Mouse (Mus musculus): ENCODE measurements around the gene Trim16. TPM values are rescaled to one million over a fixed set of nuclear protein-coding genes. Genes with fewer than 3 reads are reported as not detected.
A peak's percentile ranks its signal among the peaks of the same experiment; 100 is the strongest.

The Trim16 gene
- total and polyA plus RNA-seq, 3 experiments, result 4.0 to 7.4 (median 6.5) TPM

DNA sequence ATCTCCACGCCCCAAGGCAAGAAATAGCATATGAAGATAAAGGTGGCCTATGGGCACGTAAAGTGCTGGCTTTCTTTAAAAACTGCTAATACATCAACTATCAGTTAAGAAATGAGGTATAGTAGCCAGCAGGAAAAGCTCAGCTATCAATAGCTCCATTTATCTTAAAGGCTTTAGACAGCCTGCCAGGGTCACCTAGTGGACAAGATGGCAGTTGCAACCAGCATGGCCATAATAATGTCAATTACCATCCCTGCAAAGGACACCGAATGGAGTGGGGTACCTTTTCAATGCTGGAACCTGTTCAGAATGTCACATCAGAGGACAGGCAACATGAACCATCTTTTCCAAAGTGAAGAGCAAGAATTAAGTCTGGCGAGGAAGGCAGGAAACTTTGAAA, 10.8 kb upstream of the Trim16 start:
- Histone ChIP-seq H3K79me2 (replicated peaks; ENCODE audit: control insufficient read depth, insufficient read depth, low read length) (no peaks in the 10 kb centered on the region), H3K27ac (no peak overlapping the region), H3K27me3 (ENCODE audit: control insufficient read depth, insufficient read depth, low read length) (no peaks in the 10 kb centered on the region), H3K9ac (ENCODE audit: low read depth, low read length) (no peak overlapping the region), H3K4me3 (no peak overlapping the region), H3K4me1 (ENCODE audit: control insufficient read depth, insufficient read depth, low read length) (no peaks in the 10 kb centered on the region), H3K36me3 (ENCODE audit: control insufficient read depth, insufficient read depth, low read length) (no peaks in the 10 kb centered on the region)
- WGBS, result 66% methylated on average over 4 of the region's 4 CpGs
- DNase-seq, result no peak
- intact Hi-C loops (cut with DNase I), result loop anchor here (2.0 kb wide), 1 partner anchor 52 kb away; no protein-coding TSS in a partner anchor
- peak; percentile 78 for TF ChIP-seq CTCF (IDR thresholded peaks at IDR 0.05)
- TF ChIP-seq EP300 (IDR thresholded peaks at IDR 0.05; ENCODE audit: insufficient read depth, low read depth, low read length), result no peak
- TF ChIP-seq POLR2A (IDR thresholded peaks at IDR 0.05; ENCODE audit: insufficient read depth, low read depth, low read length), result no peak

DNA sequence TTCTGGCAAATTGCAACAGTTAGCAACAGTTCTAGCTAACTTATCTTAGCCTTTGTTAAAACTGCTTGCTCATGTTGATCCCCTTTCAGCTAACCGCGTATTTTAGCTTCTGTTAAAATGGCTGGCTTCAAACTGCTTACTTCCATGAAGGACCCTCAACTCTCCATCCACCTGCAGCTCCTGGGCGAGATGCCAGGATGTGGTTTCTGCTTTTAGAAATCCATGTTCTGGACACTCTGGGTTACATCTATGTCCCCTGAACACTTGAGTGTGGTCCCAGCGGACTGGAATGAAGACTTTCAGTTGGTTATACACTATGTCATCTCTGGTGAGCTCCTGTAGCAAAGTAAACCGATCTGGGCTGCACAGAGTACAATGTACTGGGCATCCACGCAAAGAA, 7.8 kb upstream of the Trim16 start:
- Histone ChIP-seq H3K4me3 (no peak overlapping the region), H3K27me3 (ENCODE audit: control insufficient read depth, insufficient read depth, low read length) (no peaks in the 10 kb centered on the region), H3K9ac (ENCODE audit: low read depth, low read length) (no peak overlapping the region), H3K36me3 (ENCODE audit: control insufficient read depth, insufficient read depth, low read length) (no peaks in the 10 kb centered on the region), H3K27ac (no peak overlapping the region), H3K4me1 (ENCODE audit: control insufficient read depth, insufficient read depth, low read length) (no peaks in the 10 kb centered on the region), H3K79me2 (replicated peaks; ENCODE audit: control insufficient read depth, insufficient read depth, low read length) (no peaks in the 10 kb centered on the region)
- intact Hi-C loops (cut with DNase I), result no loop called here
- 87% methylated on average over 6 of the region's 6 CpGs for WGBS
- TF ChIP-seq POLR2A (IDR thresholded peaks at IDR 0.05; ENCODE audit: insufficient read depth, low read depth, low read length) (no peak), CTCF (IDR thresholded peaks at IDR 0.05) (no peak), EP300 (IDR thresholded peaks at IDR 0.05; ENCODE audit: insufficient read depth, low read depth, low read length) (no peak)
- no peak for DNase-seq

DNA sequence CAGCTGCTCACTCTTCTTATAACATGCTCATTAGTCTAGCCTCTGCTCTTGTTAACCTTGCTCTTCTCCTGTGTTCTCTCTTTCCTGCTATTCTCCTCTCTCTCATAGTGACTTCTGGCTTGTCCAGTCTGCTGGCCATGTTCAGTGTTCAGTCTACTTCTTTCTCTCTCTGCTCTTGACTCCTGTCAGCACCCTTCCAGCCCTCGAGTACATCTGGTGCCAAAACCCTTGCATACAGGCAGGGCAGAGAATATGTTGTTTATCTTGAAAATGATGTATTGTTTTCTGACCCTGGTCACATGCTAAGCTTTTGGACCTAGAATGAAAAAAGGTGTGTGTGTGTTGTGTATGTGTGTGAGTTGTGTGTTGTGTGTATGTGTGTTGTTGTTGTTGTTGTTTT, 6.5 kb upstream of the Trim16 start:
- intact Hi-C loops (cut with DNase I), result no loop called here
- H3K79me2 ChIP-seq (replicated peaks; ENCODE audit: control insufficient read depth, insufficient read depth, low read length), result no peaks in the 10 kb centered on the region
- WGBS, result 23% methylated on average over 1 of the region's 1 CpGs
- no peaks in the 10 kb centered on the region for H3K4me1 ChIP-seq (ENCODE audit: control insufficient read depth, insufficient read depth, low read length)
- DNase-seq, result no peak
- H3K9ac ChIP-seq (ENCODE audit: low read depth, low read length), result no peak overlapping the region
- no peak for TF ChIP-seq EP300 (IDR thresholded peaks at IDR 0.05; ENCODE audit: insufficient read depth, low read depth, low read length)
- no peak for TF ChIP-seq CTCF (IDR thresholded peaks at IDR 0.05)
- no peak for TF ChIP-seq POLR2A (IDR thresholded peaks at IDR 0.05; ENCODE audit: insufficient read depth, low read depth, low read length)
- H3K36me3 ChIP-seq (ENCODE audit: control insufficient read depth, insufficient read depth, low read length), result no peaks in the 10 kb centered on the region
- H3K27me3 ChIP-seq (ENCODE audit: control insufficient read depth, insufficient read depth, low read length), result no peaks in the 10 kb centered on the region
- no peak overlapping the region for H3K27ac ChIP-seq
- no peak overlapping the region for H3K4me3 ChIP-seq

DNA sequence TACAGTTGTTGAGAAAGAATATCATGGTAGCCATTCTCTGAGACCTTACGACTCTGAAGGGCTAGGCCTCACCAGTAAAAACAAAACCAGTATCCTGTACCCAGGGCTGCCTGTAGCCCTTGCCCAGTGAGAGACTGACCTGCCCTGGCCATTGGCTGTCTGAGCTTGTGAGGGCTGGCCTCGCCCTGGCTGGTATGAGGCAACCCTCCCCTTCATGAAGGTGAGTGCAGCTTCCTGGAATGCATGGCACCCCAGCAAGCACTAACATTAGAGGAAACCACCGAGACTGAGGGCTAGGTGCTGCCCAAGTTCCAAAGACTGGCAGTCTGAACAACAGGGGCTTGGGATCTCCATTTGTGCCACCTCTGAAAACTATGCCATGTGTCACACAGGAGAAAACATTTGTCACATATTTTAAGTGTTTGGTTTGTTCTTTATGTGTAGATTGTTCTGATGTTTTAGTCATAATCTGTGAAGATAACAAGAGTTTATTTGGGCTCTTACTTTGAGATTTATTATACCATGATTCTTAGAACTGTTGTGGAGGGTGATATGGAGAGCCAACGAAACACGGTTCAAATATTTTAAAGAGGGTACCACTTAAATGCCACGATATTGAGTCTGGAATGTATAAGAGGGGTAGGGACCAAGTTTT, 5.9 kb upstream of the Trim16 start:
- 71% methylated on average over 6 of the region's 6 CpGs for WGBS
- no peak for DNase-seq
- no peaks in the 10 kb centered on the region for H3K4me1 ChIP-seq (ENCODE audit: control insufficient read depth, insufficient read depth, low read length)
- no peak for TF ChIP-seq EP300 (IDR thresholded peaks at IDR 0.05; ENCODE audit: insufficient read depth, low read depth, low read length)
- TF ChIP-seq CTCF (IDR thresholded peaks at IDR 0.05), result no peak
- no peak for TF ChIP-seq POLR2A (IDR thresholded peaks at IDR 0.05; ENCODE audit: insufficient read depth, low read depth, low read length)
- H3K36me3 ChIP-seq (ENCODE audit: control insufficient read depth, insufficient read depth, low read length), result no peaks in the 10 kb centered on the region
- no peaks in the 10 kb centered on the region for H3K27me3 ChIP-seq (ENCODE audit: control insufficient read depth, insufficient read depth, low read length)
- intact Hi-C loops (cut with DNase I), result no loop called here
- H3K27ac ChIP-seq, result no peak overlapping the region
- no peak overlapping the region for H3K9ac ChIP-seq (ENCODE audit: low read depth, low read length)
- H3K4me3 ChIP-seq, result no peak overlapping the region
- H3K79me2 ChIP-seq (replicated peaks; ENCODE audit: control insufficient read depth, insufficient read depth, low read length), result no peaks in the 10 kb centered on the region

DNA sequence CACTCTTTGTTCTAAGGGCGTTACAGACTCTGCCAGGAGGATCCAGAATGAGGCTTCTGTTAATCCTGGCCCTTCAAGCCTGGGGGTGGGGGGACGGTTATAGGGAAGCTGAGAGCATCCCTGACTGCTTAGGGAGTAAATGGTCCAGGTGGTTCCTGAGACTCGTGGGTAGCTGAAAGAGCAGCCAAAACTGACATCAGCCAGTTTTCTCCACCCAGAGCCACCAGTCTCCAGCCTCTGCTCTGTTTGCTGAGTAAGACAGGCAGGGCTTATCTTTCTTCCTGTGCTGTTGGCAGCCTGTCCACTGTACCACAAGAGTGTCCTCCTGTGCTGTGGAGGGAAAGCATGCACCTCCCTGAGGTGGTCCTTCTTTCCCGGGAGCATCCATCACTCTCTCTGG, 5.4 kb upstream of the Trim16 start:
- no peaks in the 10 kb centered on the region for H3K79me2 ChIP-seq (replicated peaks; ENCODE audit: control insufficient read depth, insufficient read depth, low read length)
- intact Hi-C loops (cut with DNase I), result no loop called here
- DNase-seq, result no peak
- 32% methylated on average over 4 of the region's 4 CpGs for WGBS
- TF ChIP-seq EP300 (IDR thresholded peaks at IDR 0.05; ENCODE audit: insufficient read depth, low read depth, low read length) (no peak), POLR2A (IDR thresholded peaks at IDR 0.05; ENCODE audit: insufficient read depth, low read depth, low read length) (no peak), CTCF (IDR thresholded peaks at IDR 0.05) (no peak)
- no peak overlapping the region for H3K4me3 ChIP-seq
- H3K27ac ChIP-seq, result no peak overlapping the region
- H3K4me1 ChIP-seq (ENCODE audit: control insufficient read depth, insufficient read depth, low read length), result no peaks in the 10 kb centered on the region
- H3K36me3 ChIP-seq (ENCODE audit: control insufficient read depth, insufficient read depth, low read length), result no peaks in the 10 kb centered on the region
- H3K9ac ChIP-seq (ENCODE audit: low read depth, low read length), result no peak overlapping the region
- no peaks in the 10 kb centered on the region for H3K27me3 ChIP-seq (ENCODE audit: control insufficient read depth, insufficient read depth, low read length)

DNA sequence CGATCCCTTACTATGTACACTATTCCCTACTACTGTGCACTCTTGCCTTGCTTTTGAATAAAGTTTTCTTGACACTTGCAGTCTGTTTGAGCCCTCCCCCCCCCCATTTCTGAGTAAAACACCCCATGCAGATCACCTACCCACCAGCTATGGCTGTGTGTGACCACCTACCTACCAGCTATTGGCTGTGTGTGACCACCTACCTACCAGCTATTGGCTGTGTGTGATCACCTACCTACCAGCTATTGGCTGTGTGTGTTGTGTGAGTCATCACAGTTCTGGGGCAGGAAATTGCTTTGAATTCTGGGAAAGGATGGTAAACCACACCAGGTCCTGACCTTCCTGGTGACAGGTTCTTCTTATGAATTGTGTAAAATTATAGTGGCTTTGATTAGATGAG, 4.6 kb upstream of the Trim16 start:
- 90% methylated on average over 1 of the region's 1 CpGs for WGBS
- Histone ChIP-seq H3K4me3 (no peak overlapping the region), H3K4me1 (ENCODE audit: control insufficient read depth, insufficient read depth, low read length) (no peaks in the 10 kb centered on the region), H3K27ac (no peak overlapping the region), H3K79me2 (replicated peaks; ENCODE audit: control insufficient read depth, insufficient read depth, low read length) (no peaks in the 10 kb centered on the region), H3K27me3 (ENCODE audit: control insufficient read depth, insufficient read depth, low read length) (no peaks in the 10 kb centered on the region), H3K36me3 (ENCODE audit: control insufficient read depth, insufficient read depth, low read length) (no peaks in the 10 kb centered on the region), H3K9ac (ENCODE audit: low read depth, low read length) (no peak overlapping the region)
- DNase-seq, result no peak
- TF ChIP-seq CTCF (IDR thresholded peaks at IDR 0.05), result no peak
- TF ChIP-seq EP300 (IDR thresholded peaks at IDR 0.05; ENCODE audit: insufficient read depth, low read depth, low read length), result no peak
- TF ChIP-seq POLR2A (IDR thresholded peaks at IDR 0.05; ENCODE audit: insufficient read depth, low read depth, low read length), result no peak
- intact Hi-C loops (cut with DNase I), result no loop called here

Data from heart, adult 2 months (tissue).